Mouse (Mus musculus) kidney, postnatal 14 days (tissue): Measurements from ENCODE around the gene Abce1.
"Not testable (repeated sequence)": the region's sequence is repeated elsewhere in the genome, so short reads cannot be mapped to it uniquely, and the experiment has no call there.

ENCODE experiments used
- DNase-seq: peaks from one replicate; pipeline ENCODE4 v3.0.0; 2022; ENCODE audit warnings: mixed read lengths

The Abce1 gene

GRCm38 (mm10) chr8:79711064-79711961 lies at the start of gene Abce1, which contains the start of gene Anapc10:
TSS of gene Abce1 (minus strand) at chr8:79711740.
TSS of gene Anapc10 (plus strand) at chr8:79711820.
- DNase-seq = peak; percentile 99

- peak; percentile 9 for DNase-seq
These were observed 38.8 kb upstream of the Abce1 start for GRCm38 (mm10) chr8:79750305-79750704.

GRCm38 (mm10) chr8:79748591-79748990 lies 37.1 kb upstream of the Abce1 start:
- DNase-seq = no peak

GRCm38 (mm10) chr8:79748171-79748570 lies 36.6 kb upstream of the Abce1 start:
- DNase-seq = no peak

- DNase-seq = peak; percentile 50
These were observed 22.8 kb upstream of the Abce1 start for GRCm38 (mm10) chr8:79734304-79734703.

GRCm38 (mm10) chr8:79727900-79728299 lies 16.4 kb upstream of the Abce1 start:
- DNase-seq = no peak

GRCm38 (mm10) chr8:79724589-79724988 lies 13.0 kb upstream of the Abce1 start:
- DNase-seq = no peak

- DNase-seq = no peak
These were observed 11.8 kb upstream of the Abce1 start for GRCm38 (mm10) chr8:79723308-79723707.

- no peak for DNase-seq
These were observed 10.0 kb upstream of the Abce1 start for GRCm38 (mm10) chr8:79721537-79721936.

- no peak for DNase-seq
These were observed 1.1 kb upstream of the Abce1 start for GRCm38 (mm10) chr8:79712676-79713075.

GRCm38 (mm10) chr8:79706687-79707086 lies 4.9 kb downstream of the Abce1 start:
- DNase-seq = no peak

GRCm38 (mm10) chr8:79692531-79692930 lies 19.0 kb downstream of the Abce1 start:
- no peak for DNase-seq

GRCm38 (mm10) chr8:79685927-79686326 lies 25.6 kb downstream of the Abce1 start:
- not testable (repeated sequence) for DNase-seq

- DNase-seq = no peak
These were observed 30.6 kb downstream of the Abce1 start for GRCm38 (mm10) chr8:79680965-79681364.

GRCm38 (mm10) chr8:79680555-79680954 lies 31.0 kb downstream of the Abce1 start:
- DNase-seq = peak; percentile 33

GRCm38 (mm10) chr8:79680083-79680482 lies 31.5 kb downstream of the Abce1 start:
- not testable (repeated sequence) for DNase-seq

GRCm38 (mm10) chr8:79679005-79679404 lies 32.5 kb downstream of the Abce1 start:
- DNase-seq = no peak

GRCm38 (mm10) chr8:79676461-79676860 lies 35.1 kb downstream of the Abce1 start:
- no peak for DNase-seq

- not testable (repeated sequence) for DNase-seq
These were observed 52.8 kb downstream of the Abce1 start for GRCm38 (mm10) chr8:79658715-79659114.

GRCm38 (mm10) chr8:79653736-79654135 lies 57.8 kb downstream of the Abce1 start:
- DNase-seq = no peak

GRCm38 (mm10) chr8:79650158-79650814 lies 61.3 kb downstream of the Abce1 start:
- DNase-seq = no peak

GRCm38 (mm10) chr8:79649569-79649968 lies 62.0 kb downstream of the Abce1 start:
- no peak for DNase-seq

GRCm38 (mm10) chr8:79641119-79641518 lies 70.4 kb downstream of the Abce1 start:
- no peak for DNase-seq
